Mouse (Mus musculus) embryonic facial prominence, embryonic 12.5 days (tissue): ENCODE results near the gene Aldob. TPM values are rescaled to one million over a fixed set of nuclear protein-coding genes. Genes with fewer than 3 reads are reported as not detected.

Source experiments
- ATAC-seq: fragments of 200-750 bp; cut with Nextera tagmentation; 2 replicates; pipeline ENCODE4 v1.8.0; 2017; ENCODE audit not compliant: insufficient number of reproducible peaks, insufficient read depth, low FRiP score, low TSS enrichment
- H3K27ac ChIP-seq: fragments of 300-500 bp; sonication (generic); 2 replicates; pipeline ENCODE4 v1.5.1; 2016; ENCODE audit warnings: mild to moderate bottlenecking
- H3K27me3 ChIP-seq: fragments of 300-500 bp; sonication (generic); 2 replicates; pipeline ENCODE4 v1.6.1; 2016; ENCODE audit warnings: mild to moderate bottlenecking, moderate library complexity
- H3K36me3 ChIP-seq: fragments of 300-500 bp; sonication (generic); 2 replicates; pipeline ENCODE4 v1.6.1; 2016; ENCODE audit warnings: mild to moderate bottlenecking
- H3K4me1 ChIP-seq: fragments of 300-500 bp; sonication (generic); 2 replicates; pipeline ENCODE4 v1.6.1; 2016
- H3K4me2 ChIP-seq: fragments of 300-500 bp; sonication (generic); replicated peaks from 2 replicates; pipeline ENCODE4 v1.6.1; 2016; ENCODE audit warnings: mild to moderate bottlenecking, moderate library complexity
- H3K4me3 ChIP-seq: fragments of 300-500 bp; sonication (generic); 2 replicates; pipeline ENCODE4 v1.5.1; 2016; ENCODE audit warnings: mild to moderate bottlenecking
- H3K9ac ChIP-seq: fragments of 300-500 bp; sonication (generic); 2 replicates; pipeline ENCODE4 v1.6.1; 2016; ENCODE audit warnings: mild to moderate bottlenecking, moderate library complexity
- H3K9me3 ChIP-seq: fragments of 300-500 bp; sonication (generic); 2 replicates; pipeline ENCODE4 v1.6.1; 2016; ENCODE audit warnings: mild to moderate bottlenecking, moderate library complexity
- WGBS: fragments of 180-500 bp; shearing (Covaris S2); methylation state at CpG from one replicate; pipeline ENCODE4 v1.1.7; 2016; 5-methylcytosine and 5-hydroxymethylcytosine counted together
- polyA plus RNA-seq: library from polyadenylated mRNA; unstranded; fragments of >200 nt; fragmentation: Nextera tagmentation; extraction: Ambion mirVana; gene quantifications from 2 replicates; pipeline ENCODE4 v1.2.1, GENCODE M21; 2016

Aldob gene
- polyA plus RNA-seq, 1 experiment from 2014 or later, result not detected

DNA sequence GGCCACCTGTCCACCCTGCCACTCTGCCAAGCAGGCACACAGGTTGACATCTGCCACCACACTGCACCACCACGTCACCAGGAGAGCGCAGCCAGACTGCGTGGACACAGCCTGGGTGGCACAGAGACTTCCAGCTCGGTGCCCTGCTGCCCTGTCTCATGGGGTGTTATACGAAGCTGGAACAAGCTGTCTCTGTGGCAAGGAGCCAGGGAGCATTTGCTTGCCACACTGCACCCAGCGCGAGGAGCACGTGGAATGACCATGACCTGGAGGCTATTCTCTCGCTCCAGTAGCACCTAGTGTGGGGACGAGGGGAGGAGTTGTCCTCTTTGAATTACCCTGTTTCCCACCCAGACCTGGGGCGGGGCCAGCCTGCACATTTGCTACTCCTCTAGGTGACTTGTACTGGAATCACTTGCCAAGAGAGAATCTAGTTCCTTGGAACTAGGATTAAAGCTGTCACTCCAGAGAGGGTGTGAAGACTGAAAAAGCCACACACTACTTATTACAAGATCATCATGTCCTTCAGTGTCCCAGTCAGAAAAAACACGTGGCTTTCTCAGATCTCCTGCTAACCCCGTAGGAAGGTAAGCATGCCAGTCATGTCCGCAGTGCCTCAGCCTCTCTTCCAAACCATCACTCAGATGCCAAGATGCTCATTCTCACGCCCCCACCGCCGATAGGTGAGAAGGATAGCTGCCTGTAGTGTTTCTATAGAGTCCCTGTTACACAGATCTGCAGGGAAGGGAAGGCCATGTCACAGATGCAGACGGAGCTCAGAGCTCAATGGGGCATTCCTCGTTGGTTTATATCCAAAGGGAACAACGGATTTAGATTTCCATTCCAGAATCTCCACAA lies 10.8 kb upstream of the Aldob start:
- Histone ChIP-seq H3K36me3 (no peaks in the 10 kb centered on the region), H3K4me2 (no peak overlapping the region), H3K9ac (no peak overlapping the region), H3K4me3 (no peak overlapping the region), H3K27me3 (no peaks in the 10 kb centered on the region), H3K9me3 (no peaks in the 10 kb centered on the region), H3K4me1 (no peaks in the 10 kb centered on the region), H3K27ac (no peak overlapping the region)
- ATAC-seq, result no peak
- WGBS, result 75% methylated on average over 20 of the region's 20 CpGs

DNA sequence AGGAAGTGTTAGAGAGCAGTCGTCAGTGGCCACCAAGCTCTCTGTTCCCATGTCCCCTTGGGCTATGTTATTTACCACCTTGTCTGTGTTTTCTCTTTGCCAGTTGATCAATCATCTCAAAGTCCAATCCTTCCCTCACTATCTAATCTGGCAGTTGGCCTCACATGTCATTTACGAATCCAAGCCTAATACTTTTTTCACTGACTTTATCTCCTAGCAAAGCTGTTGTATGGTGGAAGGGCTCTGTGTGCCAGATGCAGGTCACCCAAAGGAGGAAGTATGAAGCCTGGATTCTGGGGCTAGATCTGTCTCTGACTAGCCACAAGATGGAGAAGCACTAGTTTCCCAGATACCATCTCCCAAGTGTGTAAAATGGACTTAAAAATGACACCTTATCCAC lies 8.8 kb upstream of the Aldob start:
- Histone ChIP-seq H3K27me3 (no peaks in the 10 kb centered on the region), H3K27ac (no peak overlapping the region), H3K4me3 (no peak overlapping the region), H3K4me1 (no peaks in the 10 kb centered on the region), H3K4me2 (no peak overlapping the region), H3K36me3 (no peaks in the 10 kb centered on the region), H3K9ac (no peak overlapping the region), H3K9me3 (no peaks in the 10 kb centered on the region)
- no peak for ATAC-seq
- 79% methylated on average over 2 of the region's 2 CpGs for WGBS

DNA sequence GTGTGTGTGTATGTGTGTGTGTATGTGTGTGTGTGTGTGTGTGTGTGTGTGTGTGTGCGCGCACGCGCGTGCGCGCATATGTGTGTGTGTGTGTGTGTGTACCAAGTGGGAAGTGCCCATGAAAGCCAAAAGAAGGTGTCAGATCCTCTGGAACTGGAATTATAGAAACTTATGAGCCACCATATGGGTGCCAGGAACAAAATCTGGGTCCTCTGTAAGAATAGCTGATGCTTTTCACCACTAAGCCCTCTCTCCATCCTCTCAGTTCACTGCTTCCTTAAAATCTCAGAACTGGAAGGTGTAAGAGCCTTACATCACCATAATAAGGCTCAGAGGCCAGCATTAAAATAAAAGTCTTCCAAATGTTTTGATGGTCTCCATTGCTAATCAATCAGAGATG lies 8.0 kb upstream of the Aldob start:
- Histone ChIP-seq H3K27me3 (no peaks in the 10 kb centered on the region), H3K27ac (no peak overlapping the region), H3K36me3 (no peaks in the 10 kb centered on the region), H3K9me3 (no peaks in the 10 kb centered on the region), H3K4me1 (no peaks in the 10 kb centered on the region), H3K4me3 (no peak overlapping the region), H3K9ac (no peak overlapping the region), H3K4me2 (no peak overlapping the region)
- no peak for ATAC-seq
- WGBS, result 88% methylated on average over 7 of the region's 7 CpGs

DNA sequence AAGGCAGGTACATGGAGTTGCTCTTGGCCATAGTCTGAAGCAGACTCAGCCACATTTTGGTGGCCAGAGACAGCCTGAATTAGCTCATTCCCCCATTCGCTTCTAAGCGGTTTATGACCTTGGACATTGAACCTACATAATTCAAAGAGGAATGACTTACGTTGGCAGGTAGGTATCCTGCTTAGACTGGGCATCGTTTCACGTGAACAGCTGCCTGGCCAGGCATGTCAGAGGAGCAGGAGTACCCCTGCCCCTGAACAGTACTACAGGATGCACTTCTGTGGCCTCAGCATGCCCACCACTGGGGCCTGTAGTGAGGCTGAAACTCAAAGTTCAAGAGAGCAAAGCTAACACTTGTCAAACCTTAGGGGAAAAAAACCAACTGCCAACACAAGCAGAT lies 4.0 kb upstream of the Aldob start:
- Histone ChIP-seq H3K4me2 (no peak overlapping the region), H3K9ac (no peak overlapping the region), H3K4me3 (no peak overlapping the region), H3K4me1 (no peaks in the 10 kb centered on the region), H3K36me3 (no peaks in the 10 kb centered on the region), H3K27ac (no peak overlapping the region), H3K9me3 (no peaks in the 10 kb centered on the region), H3K27me3 (no peaks in the 10 kb centered on the region)
- ATAC-seq, result no peak
- 83% methylated on average over 5 of the region's 5 CpGs for WGBS

DNA sequence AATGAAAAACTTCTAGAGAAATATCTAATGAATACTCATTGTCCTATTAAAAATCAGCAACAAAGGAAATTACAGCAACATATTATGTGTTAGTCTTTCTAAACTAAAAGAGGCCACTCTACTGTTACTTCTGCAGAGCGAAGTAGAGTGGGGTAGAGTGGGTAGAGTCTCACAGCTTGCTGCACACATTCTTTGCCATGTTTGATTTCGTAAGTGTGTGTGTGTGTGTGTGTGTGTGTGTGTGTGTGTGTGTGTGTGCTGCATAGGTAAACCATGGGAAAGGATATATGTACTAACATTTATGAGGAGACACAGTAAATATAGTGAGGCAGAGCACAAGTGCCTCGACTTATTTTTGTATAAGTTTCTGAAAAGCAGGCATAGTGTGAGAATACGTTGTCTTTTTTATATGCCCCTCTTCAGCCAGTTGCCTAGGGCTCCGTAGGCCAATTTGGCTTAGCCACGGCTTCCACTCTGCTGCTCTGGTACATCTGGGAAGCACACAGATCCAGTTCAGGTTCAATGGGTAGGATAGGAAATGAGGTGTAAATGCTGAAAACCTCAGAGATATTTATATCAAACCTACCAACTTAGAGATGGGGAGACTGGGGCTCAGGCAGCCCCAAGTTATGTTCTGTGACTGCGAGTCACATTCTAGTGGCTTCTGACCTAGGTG lies 1.7 kb downstream of the Aldob start:
- WGBS, result 87% methylated on average over 7 of the region's 7 CpGs
- no peak for ATAC-seq

DNA sequence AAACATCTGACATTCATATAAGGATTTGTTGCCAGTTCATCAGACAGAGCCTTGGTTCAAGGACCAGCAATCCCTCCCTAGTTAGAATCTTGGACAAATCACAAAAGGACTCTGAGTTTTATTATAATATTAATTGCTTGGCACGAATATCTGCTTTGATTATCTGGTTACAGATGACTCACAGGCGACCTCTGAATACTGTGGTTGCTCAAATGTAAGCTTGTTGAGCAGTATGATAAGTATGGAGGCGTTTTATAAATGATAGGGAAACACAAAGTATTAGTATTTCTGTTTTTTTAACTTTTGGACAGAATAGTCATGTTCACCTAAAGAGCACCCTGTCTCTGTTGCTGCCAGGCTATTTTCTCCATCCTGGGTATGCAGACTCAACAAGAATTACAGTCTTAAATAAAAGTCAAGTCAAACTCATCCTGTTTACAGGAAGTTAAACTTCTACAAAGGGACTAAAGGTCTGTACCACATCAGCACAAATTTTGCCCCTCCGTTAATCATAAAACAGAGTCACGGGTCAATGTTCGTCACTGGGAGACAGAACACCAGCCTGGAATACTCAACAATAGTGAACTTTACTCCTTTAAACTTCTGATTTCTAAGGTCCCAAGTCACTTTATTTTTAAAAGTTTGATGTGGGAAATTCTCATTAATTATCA lies 2.3 kb downstream of the Aldob start:
- no peaks in the 10 kb centered on the region for H3K9me3 ChIP-seq
- H3K27me3 ChIP-seq, result no peaks in the 10 kb centered on the region
- no peaks in the 10 kb centered on the region for H3K36me3 ChIP-seq
- 73% methylated on average over 6 of the region's 6 CpGs for WGBS
- ATAC-seq, result no peak
- H3K9ac ChIP-seq, result no peak overlapping the region
- no peak overlapping the region for H3K4me2 ChIP-seq
- no peak overlapping the region for H3K4me3 ChIP-seq
- H3K27ac ChIP-seq, result no peak overlapping the region
- H3K4me1 ChIP-seq, result no peaks in the 10 kb centered on the region

More for the DNA sequence above, 1.7 kb downstream of the Aldob start:
- H3K9ac ChIP-seq, result no peak overlapping the region
- no peaks in the 10 kb centered on the region for H3K36me3 ChIP-seq
- H3K4me2 ChIP-seq, result no peak overlapping the region
- no peak overlapping the region for H3K27ac ChIP-seq
- H3K9me3 ChIP-seq, result no peaks in the 10 kb centered on the region
- H3K27me3 ChIP-seq, result no peaks in the 10 kb centered on the region
- no peak overlapping the region for H3K4me3 ChIP-seq
- H3K4me1 ChIP-seq, result no peaks in the 10 kb centered on the region

DNA sequence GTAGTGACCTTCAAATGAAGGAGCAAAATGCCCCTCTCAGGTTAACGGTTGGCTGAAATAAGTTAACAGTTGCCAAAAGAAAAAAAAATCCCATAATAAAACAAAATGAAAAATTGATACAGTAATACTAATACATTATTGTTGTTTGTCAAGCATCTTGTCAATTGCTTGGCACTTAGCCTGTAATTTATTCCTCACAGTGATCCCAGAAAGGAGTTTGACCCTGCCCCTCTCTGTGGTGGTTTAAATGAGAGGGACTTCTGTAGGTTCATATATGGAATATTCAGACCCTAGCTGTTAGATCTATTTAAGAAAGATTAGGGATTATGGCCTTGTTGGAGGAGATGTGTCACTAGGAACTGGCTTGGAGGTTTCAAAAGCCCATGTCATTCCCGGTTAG lies 3.3 kb downstream of the Aldob start:
- no peaks in the 10 kb centered on the region for H3K36me3 ChIP-seq
- H3K4me2 ChIP-seq, result no peak overlapping the region
- no peak overlapping the region for H3K27ac ChIP-seq
- no peak overlapping the region for H3K9ac ChIP-seq
- no peaks in the 10 kb centered on the region for H3K9me3 ChIP-seq
- WGBS, result 81% methylated on average over 2 of the region's 2 CpGs
- H3K27me3 ChIP-seq, result no peaks in the 10 kb centered on the region
- no peak for ATAC-seq
- H3K4me1 ChIP-seq, result no peaks in the 10 kb centered on the region
- H3K4me3 ChIP-seq, result no peak overlapping the region

DNA sequence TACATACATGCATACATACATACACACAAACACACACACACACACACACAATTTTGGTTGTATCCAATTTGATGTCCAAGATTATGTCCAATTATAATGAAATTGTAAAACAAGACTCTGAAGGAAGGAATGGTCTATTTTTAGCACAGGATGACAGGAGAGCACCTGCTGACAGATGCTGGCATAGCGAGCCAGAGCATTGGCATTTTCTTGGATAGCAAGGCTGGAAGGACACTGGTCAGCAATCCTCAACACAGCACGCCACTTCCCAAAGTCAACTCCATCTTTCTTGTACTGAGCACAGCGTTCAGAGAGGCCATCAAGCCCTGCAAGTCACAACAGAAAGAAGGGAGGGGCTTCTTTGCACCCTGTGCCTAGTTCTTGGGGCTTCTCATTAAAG lies 8.4 kb downstream of the Aldob start:
- H3K36me3 ChIP-seq, result no peaks in the 10 kb centered on the region
- H3K9me3 ChIP-seq, result no peaks in the 10 kb centered on the region
- no peaks in the 10 kb centered on the region for H3K27me3 ChIP-seq
- H3K9ac ChIP-seq, result no peak overlapping the region
- H3K27ac ChIP-seq, result no peak overlapping the region
- WGBS, result 73% methylated on average over 3 of the region's 3 CpGs
- no peak overlapping the region for H3K4me2 ChIP-seq
- H3K4me3 ChIP-seq, result no peak overlapping the region
- ATAC-seq, result no peak
- H3K4me1 ChIP-seq, result no peaks in the 10 kb centered on the region

DNA sequence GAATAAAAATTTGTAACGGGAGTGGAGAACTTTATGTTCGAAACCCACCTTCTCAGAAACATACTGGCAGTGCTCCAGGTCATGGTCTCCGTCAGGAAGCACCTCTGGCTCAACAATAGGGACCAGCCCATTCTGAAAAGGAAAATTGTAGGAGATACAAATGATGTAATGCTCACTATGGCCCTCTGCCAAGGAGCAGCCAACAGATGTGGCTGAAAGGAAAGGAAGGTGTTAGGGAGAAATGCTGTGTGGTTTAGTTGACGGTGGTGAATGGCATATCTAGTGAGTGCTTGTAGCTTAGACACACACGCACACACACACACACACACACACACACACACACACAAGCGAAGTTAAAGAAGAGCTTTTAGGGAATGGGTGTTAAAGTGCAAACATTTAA lies 9.7 kb downstream of the Aldob start:
- no peaks in the 10 kb centered on the region for H3K36me3 ChIP-seq
- H3K4me2 ChIP-seq, result no peak overlapping the region
- H3K4me1 ChIP-seq, result no peaks in the 10 kb centered on the region
- 73% methylated on average over 6 of the region's 6 CpGs for WGBS
- no peak overlapping the region for H3K9ac ChIP-seq
- H3K27ac ChIP-seq, result no peak overlapping the region
- ATAC-seq, result no peak
- H3K9me3 ChIP-seq, result no peaks in the 10 kb centered on the region
- H3K27me3 ChIP-seq, result no peaks in the 10 kb centered on the region
- no peak overlapping the region for H3K4me3 ChIP-seq

DNA sequence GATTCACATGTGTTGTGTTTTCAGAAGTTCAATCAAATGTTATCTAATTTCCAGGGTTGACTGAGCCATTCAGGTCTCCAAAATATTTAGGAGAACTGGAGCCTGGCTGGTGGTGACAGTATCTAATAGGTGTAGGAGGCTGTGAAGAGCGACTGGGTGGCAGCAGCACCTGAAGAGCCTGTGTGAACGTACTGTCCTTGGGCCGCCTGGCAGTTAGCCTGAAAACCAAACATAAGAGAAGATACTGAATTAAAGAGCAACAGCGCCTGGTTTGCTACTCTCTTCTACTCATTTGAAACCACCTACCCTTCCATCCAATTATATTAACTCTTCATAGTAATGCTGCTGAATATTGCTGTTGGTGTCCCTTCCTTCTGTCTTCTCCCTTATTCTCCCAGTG lies 12.7 kb downstream of the Aldob start:
- no peaks in the 10 kb centered on the region for H3K27me3 ChIP-seq
- H3K4me2 ChIP-seq, result no peak overlapping the region
- ATAC-seq, result no peak
- no peak overlapping the region for H3K4me3 ChIP-seq
- H3K27ac ChIP-seq, result no peak overlapping the region
- no peaks in the 10 kb centered on the region for H3K4me1 ChIP-seq
- no peaks in the 10 kb centered on the region for H3K9me3 ChIP-seq
- 88% methylated on average over 4 of the region's 4 CpGs for WGBS
- H3K9ac ChIP-seq, result no peak overlapping the region
- H3K36me3 ChIP-seq, result peaks cover 4% of the 10 kb centered on the region; the same call in 1 of the 2 replicates

DNA sequence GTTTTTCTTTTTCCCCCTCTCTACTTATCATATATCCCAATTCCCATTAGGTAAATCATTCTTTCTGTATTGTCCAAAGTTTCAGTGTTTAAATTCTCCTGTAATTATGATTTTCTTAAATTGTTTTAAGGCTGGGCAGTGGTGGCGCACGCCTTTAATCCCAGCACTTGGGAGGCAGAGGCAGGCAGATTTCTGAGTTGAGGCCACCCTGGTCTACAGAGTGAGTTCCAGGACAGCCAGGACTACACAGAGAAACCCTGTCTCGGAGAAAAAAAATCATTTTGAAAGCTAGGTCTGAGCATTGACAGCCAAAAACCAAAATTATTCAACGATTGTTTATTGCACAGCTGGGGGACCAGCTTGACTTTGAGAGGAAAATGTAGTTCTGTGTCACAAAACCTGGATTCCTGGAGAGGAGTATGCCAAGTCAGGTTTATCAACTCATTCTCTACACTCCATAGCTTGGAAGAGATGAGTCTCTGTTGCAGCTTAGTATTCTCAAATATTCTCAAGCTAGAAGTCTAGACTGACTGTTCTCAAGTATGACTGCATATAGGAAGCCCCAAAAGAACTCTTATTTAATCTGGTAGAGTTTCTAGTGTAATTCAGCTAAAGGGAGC lies 13.6 kb downstream of the Aldob start:
- ATAC-seq, result no peak
- no peaks in the 10 kb centered on the region for H3K4me1 ChIP-seq
- H3K9me3 ChIP-seq, result no peaks in the 10 kb centered on the region
- peaks cover 9% of the 10 kb centered on the region for H3K36me3 ChIP-seq
- H3K4me3 ChIP-seq, result no peak overlapping the region
- 92% methylated on average over 4 of the region's 4 CpGs for WGBS
- H3K27ac ChIP-seq, result no peak overlapping the region
- no peak overlapping the region for H3K4me2 ChIP-seq
- H3K27me3 ChIP-seq, result no peaks in the 10 kb centered on the region
- no peak overlapping the region for H3K9ac ChIP-seq
